Mouse (Mus musculus): ENCODE measurements around the gene Tmem170b.

- TF ChIP-seq POLR2A (IDR thresholded peaks at IDR 0.05; ENCODE audit: borderline replicate concordance, insufficient read depth, low read length) (no peak), CTCF (IDR thresholded peaks at IDR 0.05; ENCODE audit: borderline replicate concordance, insufficient read depth, low read depth, low read length) (no peak)
These were observed 9.0 kb upstream of the Tmem170b start for GRCm38 (mm10) chr13:41596678-41597077.

All from cerebellum, adult 2 months (tissue).